Mouse (Mus musculus): ENCODE measurements around the gene Gm11116.
"Not testable (repeated sequence)": the region's sequence is repeated elsewhere in the genome, so short reads cannot be mapped to it uniquely, and the experiment has no call there.

Gm11116 gene

DNA sequence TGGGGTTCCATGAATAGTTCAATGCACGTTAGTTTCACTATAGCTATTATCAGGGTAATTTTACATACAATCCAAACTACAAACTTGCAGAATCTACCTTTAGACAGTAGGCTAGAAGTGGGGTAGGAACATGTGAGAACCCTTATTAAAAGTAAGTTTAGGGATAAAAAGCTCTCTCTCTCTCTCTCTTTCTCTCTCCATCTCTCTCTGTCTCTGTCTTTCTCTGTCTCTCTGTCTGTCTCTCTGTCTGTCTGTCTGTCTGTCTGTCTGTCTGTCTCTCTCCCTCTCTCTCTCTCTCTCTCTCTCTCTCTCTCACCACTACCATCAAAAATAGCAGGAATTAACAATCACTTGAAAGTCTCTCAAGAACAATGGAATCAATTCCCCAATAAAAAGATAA is at the start of gene Gm11116:
Gene Gm11116 (minus strand): TSS at position 101 of the 400 bp plus-strand sequence.
- no peak for DNase-seq

DNA sequence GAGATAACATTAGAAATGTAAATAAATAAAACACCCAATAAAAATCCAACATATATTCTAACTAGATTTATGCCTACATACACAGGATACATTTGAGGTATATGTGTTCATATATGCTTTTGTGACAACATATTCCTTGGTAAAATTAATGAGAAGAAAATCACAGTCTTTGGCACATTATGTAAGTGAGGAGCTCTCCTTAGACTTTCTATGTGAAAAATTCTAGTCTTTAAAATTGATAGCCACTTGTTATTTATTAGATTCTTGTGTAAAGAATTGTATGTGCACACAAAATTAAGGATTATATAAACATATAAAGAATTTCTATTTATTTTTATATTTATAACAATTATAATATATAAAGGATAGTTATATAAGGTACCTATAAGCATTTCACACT is 42.7 kb upstream of the Gm11116 start, which contains the start of gene Gm11115:
Gene Gm11115 (minus strand): TSS at position 101 of the 400 bp plus-strand sequence.
- no peak for DNase-seq

DNA sequence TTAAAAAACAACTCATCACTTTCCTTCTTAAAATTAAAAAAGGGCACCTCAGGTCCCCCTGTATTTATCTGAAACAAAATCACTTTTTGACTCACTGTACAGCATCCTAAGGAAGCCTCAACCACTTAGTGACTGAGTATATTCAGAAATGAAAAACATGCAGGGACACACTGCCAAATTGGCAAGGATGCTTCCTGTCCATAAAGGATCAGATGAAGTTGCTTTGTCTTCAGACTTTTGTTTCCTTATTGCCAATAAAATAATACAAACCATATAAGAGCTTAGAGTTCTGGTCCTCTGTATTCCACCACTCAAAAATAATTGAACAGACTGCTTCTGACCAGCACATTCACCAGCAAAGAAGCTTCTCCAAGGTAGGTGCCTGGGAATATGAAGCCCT is 25.1 kb downstream of the Gm11116 start, which contains the start of gene Smr2:
Gene Smr2 (plus strand): TSS at position 301 of the 400 bp plus-strand sequence.
- not testable (repeated sequence) for DNase-seq
